Comparison of ENCODE assay signal across 16 mouse cellular contexts in genomic region chr15:94847501-94847900, GRCm38 (mm10).
DNase-seq lines count a peak whose midpoint lies in the region; ATAC-seq and TF ChIP-seq lines count a peak whose summit lies in the region.
"Had no signal": no experiment of that assay in that cellular context is flagged by ENCODE, and none has a peak within 500 bp of the region (broad histone marks: within the 10 kb centered on the region; RNA-seq: fewer than 3 reads in every experiment).

No protein-coding gene starts in this region.

- 0 out of 2 replicates have a peak, but pooled peaks have one; percentile 13 for TF ChIP-seq CTCF in liver, postnatal 0 days (IDR thresholded peaks at IDR 0.05; ENCODE audit: low read depth)

- TF ChIP-seq EP300 in liver, postnatal 0 days (IDR thresholded peaks at IDR 0.05; ENCODE audit: low read depth): no peak

- DNase-seq in frontal cortex, postnatal 25 days (ENCODE audit: low spot score in 2 of 2): no peak
- no peak for DNase-seq in liver, postnatal 0 days
- DNase-seq in cerebellum, adult 11 months: peak; percentile 8
- DNase-seq in cerebellum, postnatal 25 days: peak; percentile 13 to 40
- no peak for DNase-seq in heart, postnatal 14 days
- DNase-seq: heart, adult 2 months; kidney, adult 8-10 months; liver; retina, postnatal 1 day; thymus, postnatal 14 days had no signal

- H3K27ac ChIP-seq in liver, postnatal 0 days (ENCODE audit: low read depth): no peak overlapping the region
- no peak overlapping the region for H3K27ac ChIP-seq in liver, embryonic 12.5 days
- H3K27ac ChIP-seq: embryonic facial prominence, embryonic 13.5 days; heart, adult 2 months; hindbrain, embryonic 13.5 days had no signal

- no peak overlapping the region for H3K4me3 ChIP-seq in liver, postnatal 0 days (ENCODE audit: low read depth, low read length)
- no peak overlapping the region for H3K4me3 ChIP-seq in liver, embryonic 12.5 days
- H3K4me3 ChIP-seq: embryonic facial prominence, embryonic 13.5 days; heart, adult 2 months; hindbrain, embryonic 13.5 days; megakaryocyte, embryonic 14.5 days; myocyte had no signal

- intact Hi-C loops in heart, postnatal 14 days (cut with DNase I): no loop called here

- no peaks in the 10 kb centered on the region for H3K27me3 ChIP-seq in liver, postnatal 0 days (ENCODE audit: insufficient read depth, low read length)
- no peaks in the 10 kb centered on the region for H3K27me3 ChIP-seq in liver, embryonic 12.5 days (replicated peaks)
- H3K27me3 ChIP-seq: embryonic facial prominence, embryonic 13.5 days; hindbrain, embryonic 13.5 days; megakaryocyte, embryonic 14.5 days had no signal

- no peak overlapping the region for H3K4me2 ChIP-seq in liver, postnatal 0 days (ENCODE audit: low read depth, low read length)
- H3K4me2 ChIP-seq in liver, embryonic 12.5 days: no peak overlapping the region
- H3K4me2 ChIP-seq: embryonic facial prominence, embryonic 13.5 days; hindbrain, embryonic 13.5 days had no signal

- 65% methylated on average over 2 of the region's 2 CpGs for WGBS in liver, postnatal 0 days (ENCODE audit: insufficient replicate concordance)
- 50% methylated on average over 2 of the region's 2 CpGs for WGBS in liver, embryonic 12.5 days (ENCODE audit: insufficient replicate concordance)

- ATAC-seq in frontal cortex, adult (ENCODE audit: low TSS enrichment): peak; percentile 86
- no peak for ATAC-seq in liver, postnatal 0 days
- ATAC-seq in liver, embryonic 12.5 days: no peak

- H3K9ac ChIP-seq in liver, postnatal 0 days (replicated peaks): no peak overlapping the region
- H3K9ac ChIP-seq in liver, embryonic 12.5 days: no peak overlapping the region
- H3K9ac ChIP-seq: embryonic facial prominence, embryonic 13.5 days; hindbrain, embryonic 13.5 days had no signal

- no peaks in the 10 kb centered on the region for H3K36me3 ChIP-seq in liver, postnatal 0 days (replicated peaks; ENCODE audit: insufficient read depth, low read length)
- H3K36me3 ChIP-seq in liver, embryonic 12.5 days: no peaks in the 10 kb centered on the region
- H3K36me3 ChIP-seq: embryonic facial prominence, embryonic 13.5 days; hindbrain, embryonic 13.5 days had no signal

- H3K4me1 ChIP-seq in liver, postnatal 0 days (ENCODE audit: insufficient read depth): no peaks in the 10 kb centered on the region
- H3K4me1 ChIP-seq in liver, embryonic 12.5 days: no peaks in the 10 kb centered on the region
- H3K4me1 ChIP-seq: embryonic facial prominence, embryonic 13.5 days; hindbrain, embryonic 13.5 days; megakaryocyte, embryonic 14.5 days had no signal

- no peaks in the 10 kb centered on the region for H3K9me3 ChIP-seq in liver, postnatal 0 days (ENCODE audit: low read length)
- 0 out of 2 replicates have a peak, but pooled peaks cover under 1% of the 10 kb centered on the region for H3K9me3 ChIP-seq in liver, embryonic 12.5 days (replicated peaks)
- H3K9me3 ChIP-seq: hindbrain, embryonic 13.5 days had no signal

Comparison
In these comparisons a context has a peak if more than half of its experiments do, and no peak if none do; other contexts are left out.
1. DNase-seq: peak in cerebellum, adult 11 months (single experiment) and cerebellum, postnatal 25 days (2 of 2); none in frontal cortex, postnatal 25 days (0 of 2), liver, postnatal 0 days (single experiment) and heart, postnatal 14 days (0 of 2).